Mouse (Mus musculus): ENCODE measurements around the gene Lrpprc. TPM values are rescaled to one million over a fixed set of nuclear protein-coding genes. Genes with fewer than 3 reads are reported as not detected.
A peak's percentile ranks its signal among the peaks of the same experiment; 100 is the strongest.
"Not testable (repeated sequence)": the region's sequence is repeated elsewhere in the genome, so short reads cannot be mapped to it uniquely, and the experiment has no call there.

Gene Lrpprc
- total RNA-seq (2021), result 10 to 100 TPM; 58.0 to 63.2 TPM
- long read RNA-seq, experiment 1, full-length matches to known transcripts, result 50 of 60 reads
- long read RNA-seq, experiment 1, partial matches to known transcripts, result 3 of 60 reads
- long read RNA-seq, experiment 1, other reads (novel, unspliced or antisense), result 7 of 60 reads
- long read RNA-seq, experiment 2, full-length matches to known transcripts, result 78 of 99 reads
- long read RNA-seq, experiment 2, partial matches to known transcripts, result 11 of 99 reads
- long read RNA-seq, experiment 2, other reads (novel, unspliced or antisense), result 10 of 99 reads

DNA sequence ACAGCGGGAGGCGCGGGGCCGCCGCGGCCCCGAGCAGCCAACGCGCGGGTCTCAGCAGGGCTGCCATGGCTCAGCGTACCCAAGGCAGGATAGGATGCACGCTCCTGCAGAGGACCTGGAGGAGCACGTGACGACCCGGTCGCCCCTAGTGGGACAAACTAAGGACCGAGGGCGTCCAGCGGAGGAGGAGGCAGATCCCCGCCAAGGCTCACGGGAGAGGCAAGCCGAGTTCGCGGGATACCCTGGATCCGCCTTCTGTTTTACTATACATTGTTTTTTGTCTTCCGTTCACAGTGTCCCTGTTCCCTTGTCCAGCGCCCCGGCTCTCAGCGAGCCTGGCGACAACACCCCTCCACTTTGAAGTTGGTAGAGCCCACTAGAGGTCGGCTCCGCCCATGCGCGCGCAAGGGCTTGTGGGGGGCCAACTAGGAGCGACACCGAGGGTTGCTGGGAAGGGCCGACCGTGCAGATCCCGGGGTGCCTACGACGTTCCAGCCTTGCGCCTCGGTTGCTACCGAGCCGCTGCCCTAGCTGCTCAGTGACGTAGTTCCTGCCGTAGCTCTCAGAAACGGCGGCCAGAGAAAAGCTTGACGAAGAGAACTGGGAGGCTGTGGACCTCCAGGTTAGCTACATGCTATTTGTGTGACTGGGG is at the start of gene Lrpprc:
Gene Lrpprc (minus strand): TSS at position 343 of the 652 bp plus-strand sequence.
- peak; percentile 95 for DNase-seq (ENCODE audit: low spot score in 2 of 2)
- TF ChIP-seq CTCF (conservative IDR thresholded peaks at IDR 0.05), result no peak
- peak within 1 kb of the TSS; percentile 100 for H3K27ac ChIP-seq
- H3K4me3 ChIP-seq, result peak within 1 kb of the TSS; percentile 91

- no peak overlapping the region for H3K27ac ChIP-seq
- DNase-seq (ENCODE audit: low spot score in 2 of 2), result peak; percentile 66 to 77
- no peak overlapping the region for H3K4me3 ChIP-seq
- peak; percentile 97 for TF ChIP-seq CTCF (conservative IDR thresholded peaks at IDR 0.05)
These were observed 47.2 kb upstream of the Lrpprc start for GRCm38 (mm10) chr17:84837780-84838179.

- no peak for TF ChIP-seq CTCF (conservative IDR thresholded peaks at IDR 0.05)
- DNase-seq (ENCODE audit: low spot score in 2 of 2), result no peak
- Histone ChIP-seq H3K27ac (no peak overlapping the region), H3K4me3 (no peak overlapping the region)
These were observed 44.7 kb upstream of the Lrpprc start for GRCm38 (mm10) chr17:84835249-84835648.

- no peak for TF ChIP-seq CTCF (conservative IDR thresholded peaks at IDR 0.05)
- no peak overlapping the region for H3K27ac ChIP-seq
- H3K4me3 ChIP-seq, result no peak overlapping the region
- DNase-seq (ENCODE audit: low spot score in 2 of 2), result no peak
These were observed 41.8 kb upstream of the Lrpprc start for GRCm38 (mm10) chr17:84832346-84832745.

GRCm38 (mm10) chr17:84828301-84828700 is 37.7 kb upstream of the Lrpprc start:
- Histone ChIP-seq H3K27ac (no peak overlapping the region), H3K4me3 (no peak overlapping the region)
- no peak for DNase-seq (ENCODE audit: low spot score in 2 of 2)
- TF ChIP-seq CTCF (conservative IDR thresholded peaks at IDR 0.05), result no peak

- no peak for TF ChIP-seq CTCF (conservative IDR thresholded peaks at IDR 0.05)
- Histone ChIP-seq H3K4me3 (no peak overlapping the region), H3K27ac (no peak overlapping the region)
- DNase-seq (ENCODE audit: low spot score in 2 of 2), result no peak
These were observed 30.0 kb upstream of the Lrpprc start for GRCm38 (mm10) chr17:84820603-84821002.

- Histone ChIP-seq H3K27ac (no peak overlapping the region), H3K4me3 (no peak overlapping the region)
- TF ChIP-seq CTCF (conservative IDR thresholded peaks at IDR 0.05), result no peak
- no peak for DNase-seq (ENCODE audit: low spot score in 2 of 2)
These were observed 27.8 kb upstream of the Lrpprc start for GRCm38 (mm10) chr17:84818390-84818789.

GRCm38 (mm10) chr17:84816014-84816461 is 25.4 kb upstream of the Lrpprc start:
- no peak for DNase-seq (ENCODE audit: low spot score in 2 of 2)
- H3K27ac ChIP-seq, result no peak overlapping the region
- TF ChIP-seq CTCF (conservative IDR thresholded peaks at IDR 0.05), result no peak
- H3K4me3 ChIP-seq, result no peak overlapping the region

DNA sequence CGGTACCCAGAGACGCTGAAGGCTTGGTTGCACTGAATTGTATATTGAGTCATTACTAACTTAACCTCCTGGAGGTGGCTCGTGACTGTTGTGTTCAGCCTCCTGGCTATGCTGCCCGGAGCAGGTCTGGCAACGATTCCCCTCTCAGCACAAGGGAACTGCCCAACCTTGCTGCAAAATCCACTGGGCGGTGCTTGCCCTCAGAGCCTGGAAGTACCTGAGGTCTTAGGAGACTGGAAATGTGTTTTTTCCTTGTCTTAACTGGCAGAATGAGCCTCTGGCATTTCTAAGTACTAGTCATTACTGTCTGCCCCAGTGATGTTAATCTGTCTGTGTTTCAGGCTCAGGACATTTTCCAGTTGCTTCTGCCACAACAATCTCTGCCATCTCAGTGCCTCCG is 24.3 kb upstream of the Lrpprc start:
- TF ChIP-seq CTCF (conservative IDR thresholded peaks at IDR 0.05), result no peak
- no peak for DNase-seq (ENCODE audit: low spot score in 2 of 2)
- H3K4me3 ChIP-seq, result no peak overlapping the region
- no peak overlapping the region for H3K27ac ChIP-seq

- H3K4me3 ChIP-seq; DNase-seq (ENCODE audit: low spot score in 2 of 2); H3K27ac ChIP-seq: not testable (repeated sequence)
These were observed 23.6 kb upstream of the Lrpprc start for GRCm38 (mm10) chr17:84814192-84814591.

GRCm38 (mm10) chr17:84792006-84792405 is 1.4 kb upstream of the Lrpprc start:
- no peak for DNase-seq (ENCODE audit: low spot score in 2 of 2)
- TF ChIP-seq CTCF (conservative IDR thresholded peaks at IDR 0.05), result no peak
- Histone ChIP-seq H3K4me3 (no peak overlapping the region), H3K27ac (no peak overlapping the region)

GRCm38 (mm10) chr17:84791156-84791555 is 567 bp upstream of the Lrpprc start:
- DNase-seq (ENCODE audit: low spot score in 2 of 2), result no peak
- peak overlapping the region; percentile 91 for H3K4me3 ChIP-seq
- TF ChIP-seq CTCF (conservative IDR thresholded peaks at IDR 0.05), result no peak
- H3K27ac ChIP-seq, result peak overlapping the region; percentile 100

DNA sequence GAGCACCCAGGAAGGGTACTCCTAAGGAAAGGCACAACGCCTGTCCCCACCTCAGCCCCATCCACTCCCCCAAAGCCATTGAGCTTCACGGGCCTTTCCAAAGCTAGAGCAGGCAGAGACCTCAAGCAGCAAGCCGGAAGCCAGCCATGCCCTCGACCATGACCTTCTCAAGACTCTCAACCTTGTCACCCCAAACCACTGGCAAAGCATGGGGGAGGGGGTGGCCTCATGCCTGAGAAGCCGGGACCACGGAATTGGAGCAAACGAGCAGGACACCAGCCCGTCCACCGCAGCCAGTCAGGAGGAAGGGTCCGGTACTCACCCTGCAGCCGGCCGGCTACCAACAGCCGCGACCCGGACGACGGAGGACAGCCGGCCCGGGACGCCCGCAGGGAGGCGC is 546 bp downstream of the Lrpprc start:
- TF ChIP-seq CTCF (conservative IDR thresholded peaks at IDR 0.05), result no peak
- Histone ChIP-seq H3K27ac (peak overlapping the region; percentile 100), H3K4me3 (peak overlapping the region; percentile 91)
- no peak for DNase-seq (ENCODE audit: low spot score in 2 of 2)
